Mouse (Mus musculus): ENCODE measurements around the gene Cux1. TPM values are rescaled to one million over a fixed set of nuclear protein-coding genes. Genes with fewer than 3 reads are reported as not detected.

Gene Cux1
- polyA plus RNA-seq, 1 experiment: 37.1 TPM

DNA sequence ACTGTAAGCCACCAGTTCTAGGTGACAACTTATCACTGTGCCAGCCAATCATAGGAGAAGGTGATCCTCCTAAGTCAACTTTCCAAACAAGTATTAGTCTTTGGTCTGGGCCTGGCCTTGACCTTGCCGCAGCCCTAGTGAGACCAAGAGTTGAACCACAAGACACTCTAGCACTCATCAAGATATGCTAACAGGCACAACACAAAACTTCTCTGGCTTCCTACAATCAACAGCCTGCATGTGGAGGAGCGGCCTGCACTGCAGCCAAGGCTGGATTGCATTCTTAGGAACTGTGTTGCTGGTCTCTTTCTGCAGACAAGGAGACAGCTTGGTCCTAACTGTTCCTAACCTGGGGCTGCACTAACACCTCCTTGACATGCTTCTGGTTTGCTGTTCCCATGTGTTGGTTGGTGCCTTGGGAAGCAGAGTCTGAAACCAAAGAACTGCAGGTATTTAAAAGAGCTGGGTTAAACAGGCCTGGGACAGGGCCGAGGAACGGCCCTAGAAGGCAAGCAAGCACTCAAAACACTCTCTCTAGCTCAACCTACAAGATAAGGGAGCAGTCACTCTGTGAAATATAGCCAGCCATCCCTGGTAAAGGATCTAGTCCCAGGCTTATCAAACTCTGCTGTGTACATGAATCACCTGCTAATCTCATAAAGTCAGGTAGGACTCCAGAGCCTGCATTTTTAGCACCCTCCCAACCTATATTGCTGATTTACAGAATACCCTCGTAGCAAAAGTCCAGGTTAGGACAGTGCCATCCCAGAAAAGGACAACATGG lies 27.0 kb downstream of the Cux1 start:
- H3K4me3 ChIP-seq (replicated peaks; ENCODE audit: control insufficient read depth, low read depth, low read length): no peak overlapping the region
- H3K27ac ChIP-seq (ENCODE audit: control insufficient read depth, insufficient read depth, low read depth, low read length, poor library complexity): no peak overlapping the region
- no peak for TF ChIP-seq POLR2A (IDR thresholded peaks at IDR 0.05; ENCODE audit: borderline replicate concordance, control insufficient read depth, low read depth, low read length)
- TF ChIP-seq CTCF (IDR thresholded peaks at IDR 0.05; ENCODE audit: control insufficient read depth, insufficient read depth, low read length): no peak
- 65% methylated on average over 5 of the region's 5 CpGs for WGBS
- no peaks in the 10 kb centered on the region; the same call in 1 of the 2 replicates for H3K4me1 ChIP-seq (ENCODE audit: control insufficient read depth, insufficient read depth, low read length)

- H3K4me1 ChIP-seq (ENCODE audit: control insufficient read depth, insufficient read depth, low read length): no peaks in the 10 kb centered on the region; the same call in 1 of the 2 replicates
Observed at GRCm38 (mm10) chr5:136536753-136537152, 30.5 kb downstream of the Cux1 start.

GRCm38 (mm10) chr5:136535976-136536725 lies 31.1 kb downstream of the Cux1 start:
- H3K4me1 ChIP-seq (ENCODE audit: control insufficient read depth, insufficient read depth, low read length): no peaks in the 10 kb centered on the region; the same call in 1 of the 2 replicates
- 68% methylated on average over 5 of the region's 5 CpGs for WGBS

More at GRCm38 (mm10) chr5:136536753-136537152, 30.5 kb downstream of the Cux1 start:
- Histone ChIP-seq H3K27ac (ENCODE audit: control insufficient read depth, insufficient read depth, low read depth, low read length, poor library complexity) (no peak overlapping the region), H3K4me3 (replicated peaks; ENCODE audit: control insufficient read depth, low read depth, low read length) (no peak overlapping the region)
- TF ChIP-seq POLR2A (IDR thresholded peaks at IDR 0.05; ENCODE audit: borderline replicate concordance, control insufficient read depth, low read depth, low read length) (no peak), CTCF (IDR thresholded peaks at IDR 0.05; ENCODE audit: control insufficient read depth, insufficient read depth, low read length) (no peak)
- 32% methylated on average over 4 of the region's 4 CpGs for WGBS

GRCm38 (mm10) chr5:136535204-136535603 lies 32.1 kb downstream of the Cux1 start:
- no peaks in the 10 kb centered on the region; the same call in 1 of the 2 replicates for H3K4me1 ChIP-seq (ENCODE audit: control insufficient read depth, insufficient read depth, low read length)
- TF ChIP-seq CTCF (IDR thresholded peaks at IDR 0.05; ENCODE audit: control insufficient read depth, insufficient read depth, low read length) (no peak), POLR2A (IDR thresholded peaks at IDR 0.05; ENCODE audit: borderline replicate concordance, control insufficient read depth, low read depth, low read length) (no peak)
- 59% methylated on average over 1 of the region's 1 CpGs for WGBS

More at GRCm38 (mm10) chr5:136535976-136536725, 31.1 kb downstream of the Cux1 start:
- Histone ChIP-seq H3K27ac (ENCODE audit: control insufficient read depth, insufficient read depth, low read depth, low read length, poor library complexity) (no peak overlapping the region), H3K4me3 (replicated peaks; ENCODE audit: control insufficient read depth, low read depth, low read length) (no peak overlapping the region)
- no peak for TF ChIP-seq CTCF (IDR thresholded peaks at IDR 0.05; ENCODE audit: control insufficient read depth, insufficient read depth, low read length)
- no peak for TF ChIP-seq POLR2A (IDR thresholded peaks at IDR 0.05; ENCODE audit: borderline replicate concordance, control insufficient read depth, low read depth, low read length)

DNA sequence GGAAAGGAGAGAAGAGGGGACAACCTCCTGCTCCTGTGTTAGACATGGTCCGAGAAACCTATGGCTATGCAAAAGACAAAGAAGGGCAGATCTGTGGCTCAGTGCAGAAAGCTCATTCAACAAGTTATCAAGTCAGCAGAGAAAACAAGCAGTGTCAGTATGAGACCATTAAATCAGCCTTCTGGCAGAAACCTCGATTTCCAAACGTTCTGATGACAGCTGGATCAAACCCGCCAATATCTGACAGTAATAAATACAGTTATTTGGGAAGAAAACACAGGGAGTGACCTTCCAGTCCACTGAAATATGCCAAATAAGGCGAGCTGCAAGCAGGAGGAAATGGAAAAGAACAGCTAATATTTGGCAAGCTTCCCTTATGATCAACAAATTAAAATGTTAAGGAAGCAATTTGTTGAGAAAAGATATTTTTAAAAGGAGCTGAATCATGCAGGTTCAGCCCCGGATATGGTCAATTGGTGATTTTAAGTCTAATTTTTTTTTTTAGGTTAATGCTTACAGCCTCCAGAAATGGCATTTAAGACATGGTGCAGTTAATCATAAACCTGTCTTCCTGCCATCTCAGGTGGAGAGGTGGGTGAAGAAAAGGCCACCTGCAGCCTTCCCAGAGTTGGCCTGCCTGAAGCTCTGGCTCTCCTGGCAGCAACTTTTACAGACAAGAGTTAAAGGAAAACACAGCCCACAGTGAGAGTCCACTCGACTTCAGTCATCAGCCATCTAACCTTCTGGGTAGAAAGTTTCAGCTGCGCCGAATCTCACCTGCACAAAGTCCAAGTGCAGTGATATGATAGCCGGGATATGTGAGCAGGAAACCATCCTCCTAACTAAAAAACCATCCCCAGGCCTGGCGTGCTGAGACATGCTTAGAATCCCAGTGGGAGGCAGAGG lies 33.7 kb downstream of the Cux1 start:
- H3K4me1 ChIP-seq (ENCODE audit: control insufficient read depth, insufficient read depth, low read length): no peaks in the 10 kb centered on the region; the same call in 1 of the 2 replicates
- no peak overlapping the region for H3K4me3 ChIP-seq (replicated peaks; ENCODE audit: control insufficient read depth, low read depth, low read length)
- H3K27ac ChIP-seq (ENCODE audit: control insufficient read depth, insufficient read depth, low read depth, low read length, poor library complexity): no peak overlapping the region
- TF ChIP-seq CTCF (IDR thresholded peaks at IDR 0.05; ENCODE audit: control insufficient read depth, insufficient read depth, low read length): no peak
- TF ChIP-seq POLR2A (IDR thresholded peaks at IDR 0.05; ENCODE audit: borderline replicate concordance, control insufficient read depth, low read depth, low read length): no peak
- 56% methylated on average over 11 of the region's 11 CpGs for WGBS

More at GRCm38 (mm10) chr5:136535204-136535603, 32.1 kb downstream of the Cux1 start:
- no peak overlapping the region for H3K4me3 ChIP-seq (replicated peaks; ENCODE audit: control insufficient read depth, low read depth, low read length)
- no peak overlapping the region for H3K27ac ChIP-seq (ENCODE audit: control insufficient read depth, insufficient read depth, low read depth, low read length, poor library complexity)

DNA sequence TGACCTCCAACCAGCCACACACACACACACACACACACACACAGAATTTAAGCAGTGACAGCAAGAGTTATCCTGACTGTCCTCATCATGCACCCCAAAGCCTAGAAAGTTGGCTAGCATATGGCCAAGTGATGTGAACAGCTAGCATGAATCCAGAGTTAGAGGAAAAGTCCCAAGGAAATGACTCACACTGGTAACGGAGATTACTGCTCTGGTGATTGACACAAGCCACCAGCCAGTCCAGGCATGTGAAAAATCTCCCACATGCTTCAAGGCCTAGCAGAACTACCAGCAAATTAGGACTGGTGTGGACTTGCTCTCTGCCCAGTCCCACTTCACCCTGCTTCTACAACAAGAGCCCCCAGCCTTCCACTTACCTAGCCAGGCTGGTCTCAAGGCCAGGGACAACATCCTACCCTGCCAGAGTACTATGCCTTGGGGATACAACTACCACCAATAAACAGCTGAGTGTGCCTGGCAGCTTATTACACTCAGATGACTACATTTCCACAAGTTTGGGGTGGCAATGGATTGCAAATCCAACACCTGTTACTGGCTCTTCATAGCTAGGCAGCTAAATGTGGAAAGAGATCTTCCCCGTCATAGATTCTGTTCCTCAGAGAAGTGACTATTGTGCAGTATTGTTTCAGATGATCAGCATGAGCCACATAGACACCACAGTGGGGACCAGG lies 35.5 kb downstream of the Cux1 start:
- no peak for TF ChIP-seq CTCF (IDR thresholded peaks at IDR 0.05; ENCODE audit: control insufficient read depth, insufficient read depth, low read length)
- TF ChIP-seq POLR2A (IDR thresholded peaks at IDR 0.05; ENCODE audit: borderline replicate concordance, control insufficient read depth, low read depth, low read length): no peak
- 47% methylated on average over 2 of the region's 2 CpGs for WGBS
- Histone ChIP-seq H3K27ac (ENCODE audit: control insufficient read depth, insufficient read depth, low read depth, low read length, poor library complexity) (no peak overlapping the region), H3K4me3 (replicated peaks; ENCODE audit: control insufficient read depth, low read depth, low read length) (no peak overlapping the region), H3K4me1 (ENCODE audit: control insufficient read depth, insufficient read depth, low read length) (no peaks in the 10 kb centered on the region; the same call in 1 of the 2 replicates)

DNA sequence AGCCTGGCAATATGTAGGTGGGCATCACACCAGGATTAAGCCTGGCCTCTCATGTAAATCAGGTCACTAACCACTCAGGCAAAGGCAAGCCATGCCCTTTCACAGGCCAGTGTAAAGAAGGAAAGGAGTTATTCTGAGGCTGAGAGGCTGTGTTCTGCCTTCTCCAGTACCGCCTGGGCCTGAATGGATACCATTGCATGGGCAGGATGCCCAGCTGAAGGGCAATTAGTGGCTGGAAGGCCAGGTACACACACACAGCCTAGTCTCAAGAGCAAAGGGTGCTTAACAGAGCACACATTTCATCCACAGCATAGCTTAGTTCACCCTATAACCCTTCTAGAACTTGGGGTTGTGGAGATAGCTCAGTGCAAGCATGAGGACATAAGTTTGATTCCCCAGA lies 36.4 kb downstream of the Cux1 start:
- 91% methylated on average over 1 of the region's 1 CpGs for WGBS
- Histone ChIP-seq H3K4me1 (ENCODE audit: control insufficient read depth, insufficient read depth, low read length) (no peaks in the 10 kb centered on the region; the same call in 1 of the 2 replicates), H3K4me3 (replicated peaks; ENCODE audit: control insufficient read depth, low read depth, low read length) (no peak overlapping the region), H3K27ac (ENCODE audit: control insufficient read depth, insufficient read depth, low read depth, low read length, poor library complexity) (no peak overlapping the region)
- TF ChIP-seq CTCF (IDR thresholded peaks at IDR 0.05; ENCODE audit: control insufficient read depth, insufficient read depth, low read length): no peak
- TF ChIP-seq POLR2A (IDR thresholded peaks at IDR 0.05; ENCODE audit: borderline replicate concordance, control insufficient read depth, low read depth, low read length): no peak
